Mouse (Mus musculus) layer of hippocampus, postnatal 10 days (tissue): ENCODE measurements around the gene Limk2. TPM values are rescaled to one million over a fixed set of nuclear protein-coding genes. Genes with fewer than 3 reads are reported as not detected.

Experiments
- DNase-seq, 2 experiments: peaks; one replicate each; pipeline ENCODE4 v3.0.0; 2021; ENCODE audit warnings: low spot score in 2 of 2
- total RNA-seq, 2 experiments: library from RNA; stranded (reverse); gene quantifications; 2 replicates each; pipeline ENCODE4 v1.2.3; 2021

Gene Limk2
- total RNA-seq, 2 experiments from 2014 or later = 108 to 126 TPM

DNA sequence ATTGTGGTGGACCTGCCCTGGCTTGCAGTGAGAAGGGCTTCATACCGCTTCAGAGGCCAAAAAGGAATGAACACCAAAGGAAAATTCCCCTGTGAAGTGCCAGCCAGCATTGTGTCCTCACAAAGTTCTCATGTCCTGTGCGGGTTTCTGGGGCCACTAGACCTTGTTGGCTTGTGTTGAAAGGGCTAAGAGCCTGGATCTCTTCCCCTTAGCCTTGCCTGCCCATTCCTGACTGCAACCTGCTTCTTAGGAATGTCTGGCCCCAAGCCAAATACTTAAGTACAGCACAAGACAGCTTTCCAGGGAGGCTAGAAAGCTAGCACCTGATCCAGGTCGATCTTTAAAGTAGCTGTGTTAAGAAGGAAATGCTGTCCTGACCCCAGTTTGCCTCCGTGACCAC is 106.2 kb downstream of the Limk2 start:
- no peak for DNase-seq

DNA sequence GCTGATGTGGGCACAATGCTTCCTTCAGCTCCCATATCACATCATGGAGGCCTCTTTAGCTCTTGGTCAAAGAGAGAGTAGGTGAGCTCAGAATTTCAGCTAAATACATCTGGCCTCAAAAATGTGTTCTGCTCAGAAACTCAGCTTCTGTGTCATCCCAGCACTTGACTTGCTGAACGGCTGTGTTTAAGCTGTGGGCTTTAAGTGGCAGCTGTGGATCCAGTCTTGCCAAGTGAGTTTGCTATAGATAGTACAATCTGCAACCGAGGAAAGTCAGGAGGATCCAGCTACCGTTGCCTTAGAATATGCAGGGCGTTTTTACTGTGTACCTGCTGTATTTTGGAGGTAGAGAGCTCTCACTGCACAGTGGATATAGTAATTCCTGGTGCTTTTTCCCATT is 106.6 kb downstream of the Limk2 start:
- DNase-seq = no peak

- no peak for DNase-seq
Measured at GRCm38 (mm10) chr11:3301075-3301474, 107.9 kb downstream of the Limk2 start.

- no peak for DNase-seq
Measured at GRCm38 (mm10) chr11:3298813-3299185, 110.2 kb downstream of the Limk2 start.

- no peak for DNase-seq
Measured at GRCm38 (mm10) chr11:3297871-3298812, 110.8 kb downstream of the Limk2 start.

- DNase-seq = no peak
Measured at GRCm38 (mm10) chr11:3296056-3296455, 112.9 kb downstream of the Limk2 start.

DNA sequence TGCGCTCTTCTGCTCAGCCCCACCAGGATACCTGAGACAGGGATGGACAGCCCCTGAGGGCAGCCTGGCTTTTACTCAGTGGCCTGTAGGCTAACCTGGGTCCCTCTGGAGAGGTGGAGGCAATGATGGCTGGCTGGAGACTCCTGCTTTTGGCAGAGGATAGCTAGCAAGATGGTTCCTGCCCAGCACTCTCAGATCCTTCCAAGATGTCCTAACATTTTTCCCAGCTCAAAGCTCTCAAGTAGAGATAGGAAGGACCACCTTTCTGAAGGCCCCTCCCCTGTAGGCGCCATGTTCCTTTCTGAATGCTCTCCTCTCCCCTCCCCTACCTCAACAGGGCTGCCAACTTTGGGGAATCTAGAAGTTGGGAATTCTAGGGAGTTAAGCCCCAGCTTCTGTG is 114.3 kb downstream of the Limk2 start:
- no peak for DNase-seq

Other genes with a start within 250 kb of the Limk2 start
- gene Sfi1, start 215.7 kb downstream of the Limk2 start, total RNA-seq = 10 to 100 TPM; 50.6 to 81.4 TPM
- 10 to 100 TPM; 64.2 to 66.4 TPM for gene Eif4enif1, start 206.8 kb downstream of the Limk2 start, total RNA-seq
- gene Drg1, start 142.8 kb downstream of the Limk2 start, total RNA-seq = 10 to 100 TPM; 94.5 to 98.3 TPM
- 10 to 100 TPM; 54.0 to 57.7 TPM for gene Patz1, start 120.3 kb downstream of the Limk2 start, total RNA-seq
- gene Pik3ip1, start 78.8 kb downstream of the Limk2 start, total RNA-seq = 10 to 100 TPM; 27.0 to 27.4 TPM
- gene Rnf185, start 43.2 kb upstream of the Limk2 start, total RNA-seq = 10 to 100 TPM; 22.2 to 24.0 TPM
- gene Pla2g3, start 79.1 kb upstream of the Limk2 start, total RNA-seq = 10 to 100 TPM; 11.3 to 17.0 TPM
- 10 to 100 TPM; 47.0 to 52.9 TPM for gene Inpp5j, start 95.6 kb upstream of the Limk2 start, total RNA-seq
- gene Selenom, start 105.5 kb upstream of the Limk2 start, total RNA-seq = 100 to 1,000 TPM; 250 to 255 TPM
- gene Smtn, start 131.4 kb upstream of the Limk2 start, total RNA-seq = 10 to 100 TPM; 17.0 TPM
- 10 to 100 TPM; 41.6 to 46.6 TPM for gene Morc2a, start 240.0 kb upstream of the Limk2 start, total RNA-seq